Mouse (Mus musculus) erythroblast, embryonic 14.5 days (primary cell): ENCODE measurements at regions not wholly inside any gene's neighbourhood (a gene's known extent, or its start where the extent isn't known, plus 50 kb on each side); places are given as distances from the start of the nearest gene placed in this dataset.

Source experiments
- GATA1 ChIP-seq: IDR thresholded peaks from 2 replicates; pipeline ENCODE4 v1.6.1; 2012; ENCODE audit warnings: low read length, inconsistent platforms, mixed read lengths
- TAL1 ChIP-seq: IDR thresholded peaks from 3 replicates; pipeline ENCODE4 v1.6.1; 2012; ENCODE audit warnings: low read length, inconsistent platforms, mixed read lengths

GRCm38 (mm10) chr9:33442266-33442665 lies 806.2 kb downstream of the Ets1 start:
- TF ChIP-seq GATA1: no peak
- no peak for TF ChIP-seq TAL1
